Mouse (Mus musculus): Measurements from ENCODE around the gene Sirt7.

DNA sequence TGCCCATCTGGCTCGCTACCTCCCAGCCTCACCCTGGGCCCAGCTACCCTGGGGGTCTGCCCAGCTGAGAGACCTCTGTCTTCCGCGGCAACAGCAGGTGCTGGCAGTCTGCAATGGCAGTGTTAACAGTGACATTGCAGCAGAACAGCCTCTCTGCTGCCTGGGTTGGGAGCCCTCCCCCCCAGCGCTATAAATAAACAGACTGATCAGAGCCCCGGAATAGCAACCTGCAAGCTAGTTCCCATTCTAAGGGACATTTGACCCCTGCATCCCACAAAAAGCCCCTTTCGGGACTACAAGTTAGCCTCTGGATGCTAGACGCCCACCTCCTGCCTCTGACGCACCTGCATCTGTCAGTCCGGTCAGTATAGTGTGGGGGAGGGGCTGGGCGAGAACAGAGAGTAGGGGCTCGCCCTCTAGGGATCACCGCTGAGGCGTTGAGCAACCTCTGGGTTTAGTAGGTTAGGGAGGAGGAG is 23.0 kb upstream of the Sirt7 start, which contains the start of gene Myadml2:
- no peak for TF ChIP-seq GATA1 (IDR thresholded peaks at IDR 0.05; ENCODE audit: low read length)
- TF ChIP-seq TAL1 (IDR thresholded peaks at IDR 0.05; ENCODE audit: low read length): no peak

Measured in erythroblast, embryonic 14.5 days (primary cell).